Mouse (Mus musculus) liver, embryonic 16.5 days (tissue): ENCODE results near the gene Cdhr2. TPM values are rescaled to one million over a fixed set of nuclear protein-coding genes. Genes with fewer than 3 reads are reported as not detected.

ENCODE experiments used
- ATAC-seq: fragments of 200-750 bp; cut with Nextera tagmentation; 2 replicates; pipeline ENCODE4 v1.8.0; 2017; ENCODE audit warnings: low read depth, mild to moderate bottlenecking, moderate number of reproducible peaks, moderate library complexity
- H3K27ac ChIP-seq: fragments of 300-500 bp; sonication (generic); 2 replicates; pipeline ENCODE4 v1.5.1; 2014; ENCODE audit warnings: mild to moderate bottlenecking, low read length
- H3K27me3 ChIP-seq: fragments of 300-500 bp; sonication (generic); 2 replicates; pipeline ENCODE4 v1.6.1; 2014; ENCODE audit warnings: low read depth, low read length, mixed read lengths; ENCODE audit not compliant: control insufficient read depth, insufficient read depth
- H3K36me3 ChIP-seq: fragments of 300-500 bp; sonication (generic); 2 replicates; pipeline ENCODE4 v1.6.1; 2014; ENCODE audit warnings: mild to moderate bottlenecking; ENCODE audit not compliant: control insufficient read depth, insufficient read depth
- H3K4me1 ChIP-seq: fragments of 300-500 bp; sonication (generic); 2 replicates; pipeline ENCODE4 v1.6.1; 2014; ENCODE audit warnings: low read depth, low read length, mixed read lengths; ENCODE audit not compliant: control insufficient read depth
- H3K4me2 ChIP-seq: fragments of 300-500 bp; sonication (generic); 2 replicates; pipeline ENCODE4 v1.6.1; 2014; ENCODE audit warnings: low read depth, low read length, mixed read lengths
- H3K4me3 ChIP-seq: fragments of 300-500 bp; sonication (generic); 2 replicates; pipeline ENCODE4 v1.5.1; 2014; ENCODE audit warnings: low read depth, mild to moderate bottlenecking, low read length
- H3K9ac ChIP-seq: fragments of 300-500 bp; sonication (generic); 2 replicates; pipeline ENCODE4 v1.6.1; 2014; ENCODE audit warnings: low read depth, low read length
- H3K9me3 ChIP-seq: fragments of 300-500 bp; sonication (generic); replicated peaks from 2 replicates; pipeline ENCODE4 v1.6.1; 2016; ENCODE audit warnings: low read length; ENCODE audit not compliant: control insufficient read depth
- WGBS: fragments of 180-500 bp; shearing (Covaris S2); extraction: QIAGEN DNeasy Blood & Tissue Kit; methylation state at CpG from one replicate; pipeline ENCODE4 v1.1.7; 2014; ENCODE audit not compliant: insufficient replicate concordance; 5-methylcytosine and 5-hydroxymethylcytosine counted together
- polyA plus RNA-seq: library from polyadenylated mRNA; unstranded; fragments of >200 nt; fragmentation: Nextera tagmentation; extraction: Ambion mirVana; gene quantifications from 2 replicates; pipeline ENCODE4 v1.2.1, GENCODE M21; 2015

Gene Cdhr2
- polyA plus RNA-seq, 1 experiment from 2014 or later: 26.1 TPM

- Histone ChIP-seq H3K4me3 (peak overlapping the region; percentile 50), H3K27me3 (no peaks in the 10 kb centered on the region), H3K4me2 (peak overlapping the region; percentile 62), H3K27ac (peak overlapping the region; percentile 91), H3K9ac (peak overlapping the region; percentile 61), H3K36me3 (peaks cover 35% of the 10 kb centered on the region), H3K9me3 (no peaks in the 10 kb centered on the region), H3K4me1 (peaks cover 36% of the 10 kb centered on the region)
- ATAC-seq: peak; percentile 97
- 58% methylated on average over 17 of the region's 17 CpGs for WGBS
Observed at GRCm38 (mm10) chr13:54680184-54680853, 20.9 kb upstream of the Cdhr2 start.

GRCm38 (mm10) chr13:54681291-54681690 is 20.0 kb upstream of the Cdhr2 start:
- peak overlapping the region; percentile 1; the same call in 1 of the 2 replicates for H3K4me3 ChIP-seq
- peak overlapping the region; percentile 62 for H3K4me2 ChIP-seq
- peaks cover 35% of the 10 kb centered on the region for H3K36me3 ChIP-seq
- no peaks in the 10 kb centered on the region for H3K9me3 ChIP-seq
- peak overlapping the region; percentile 18 for H3K9ac ChIP-seq
- H3K4me1 ChIP-seq: peaks cover 46% of the 10 kb centered on the region
- ATAC-seq: 0 out of 2 replicates have a peak, but pooled peaks have one; percentile 6
- 47% methylated on average over 8 of the region's 8 CpGs for WGBS
- peak overlapping the region; percentile 91 for H3K27ac ChIP-seq
- H3K27me3 ChIP-seq: no peaks in the 10 kb centered on the region

- no peak overlapping the region for H3K27ac ChIP-seq
- H3K27me3 ChIP-seq: no peaks in the 10 kb centered on the region
- no peak overlapping the region for H3K9ac ChIP-seq
- peaks cover 55% of the 10 kb centered on the region for H3K4me1 ChIP-seq
- ATAC-seq: no peak
- H3K4me2 ChIP-seq: no peak overlapping the region
- peaks cover 35% of the 10 kb centered on the region for H3K36me3 ChIP-seq
- 86% methylated on average over 3 of the region's 3 CpGs for WGBS
- H3K9me3 ChIP-seq: no peaks in the 10 kb centered on the region
- no peak overlapping the region for H3K4me3 ChIP-seq
Observed at GRCm38 (mm10) chr13:54683301-54683700, 18.0 kb upstream of the Cdhr2 start.

GRCm38 (mm10) chr13:54684140-54684896 is 16.9 kb upstream of the Cdhr2 start:
- Histone ChIP-seq H3K4me3 (no peak overlapping the region), H3K4me1 (peaks cover 62% of the 10 kb centered on the region), H3K27me3 (no peaks in the 10 kb centered on the region), H3K4me2 (no peak overlapping the region), H3K27ac (peak overlapping the region; percentile 53), H3K9me3 (no peaks in the 10 kb centered on the region), H3K36me3 (peaks cover 31% of the 10 kb centered on the region), H3K9ac (peak overlapping the region; percentile 0; the same call in 1 of the 2 replicates)
- ATAC-seq: no peak
- 61% methylated on average over 3 of the region's 3 CpGs for WGBS

GRCm38 (mm10) chr13:54685174-54685573 is 16.1 kb upstream of the Cdhr2 start:
- no peak for ATAC-seq
- no peaks in the 10 kb centered on the region for H3K9me3 ChIP-seq
- WGBS: 54% methylated on average over 2 of the region's 2 CpGs
- H3K4me3 ChIP-seq: peak overlapping the region; percentile 3; the same call in 1 of the 2 replicates
- peak overlapping the region; percentile 0; the same call in 1 of the 2 replicates for H3K9ac ChIP-seq
- no peak overlapping the region; the same call in 1 of the 2 replicates for H3K27ac ChIP-seq
- peaks cover 56% of the 10 kb centered on the region for H3K4me1 ChIP-seq
- no peaks in the 10 kb centered on the region for H3K27me3 ChIP-seq
- H3K4me2 ChIP-seq: peak overlapping the region; percentile 94; the same call in 1 of the 2 replicates
- peaks cover 27% of the 10 kb centered on the region for H3K36me3 ChIP-seq

- Histone ChIP-seq H3K9ac (peak overlapping the region; percentile 95), H3K4me1 (peaks cover 56% of the 10 kb centered on the region), H3K36me3 (peaks cover 24% of the 10 kb centered on the region), H3K27ac (peak overlapping the region; percentile 94), H3K27me3 (no peaks in the 10 kb centered on the region), H3K4me3 (peak overlapping the region; percentile 77), H3K9me3 (no peaks in the 10 kb centered on the region), H3K4me2 (peak overlapping the region; percentile 94)
- WGBS: 7% methylated on average over 19 of the region's 19 CpGs
- ATAC-seq: no peak
Observed at GRCm38 (mm10) chr13:54686139-54687053, 14.9 kb upstream of the Cdhr2 start.

- Histone ChIP-seq H3K9ac (peak overlapping the region; percentile 95), H3K4me3 (peak overlapping the region; percentile 77), H3K9me3 (no peaks in the 10 kb centered on the region), H3K4me2 (peak overlapping the region; percentile 94), H3K36me3 (peaks cover 17% of the 10 kb centered on the region), H3K27me3 (no peaks in the 10 kb centered on the region), H3K4me1 (peaks cover 57% of the 10 kb centered on the region), H3K27ac (peak overlapping the region; percentile 94)
- 0% methylated on average over 31 of the region's 35 CpGs for WGBS
- ATAC-seq: peak; percentile 25
Observed at GRCm38 (mm10) chr13:54687096-54687495, 14.2 kb upstream of the Cdhr2 start.

GRCm38 (mm10) chr13:54687575-54688424 is 13.5 kb upstream of the Cdhr2 start:
- Histone ChIP-seq H3K27ac (peak overlapping the region; percentile 98), H3K36me3 (peaks cover 10% of the 10 kb centered on the region), H3K9ac (peak overlapping the region; percentile 95), H3K4me3 (peak overlapping the region; percentile 77), H3K4me2 (peak overlapping the region; percentile 94), H3K27me3 (no peaks in the 10 kb centered on the region), H3K4me1 (peaks cover 64% of the 10 kb centered on the region), H3K9me3 (no peaks in the 10 kb centered on the region)
- WGBS: under 1% methylated on average over 82 of the region's 82 CpGs
- ATAC-seq: peak; percentile 83
